Mouse (Mus musculus): ENCODE data around the gene Tsacc. TPM values are rescaled to one million over a fixed set of nuclear protein-coding genes. Genes with fewer than 3 reads are reported as not detected.
A peak's percentile ranks its signal among the peaks of the same experiment; 100 is the strongest.

The Tsacc gene
- polyA plus RNA-seq, 1 experiment, result 4.0 TPM

DNA sequence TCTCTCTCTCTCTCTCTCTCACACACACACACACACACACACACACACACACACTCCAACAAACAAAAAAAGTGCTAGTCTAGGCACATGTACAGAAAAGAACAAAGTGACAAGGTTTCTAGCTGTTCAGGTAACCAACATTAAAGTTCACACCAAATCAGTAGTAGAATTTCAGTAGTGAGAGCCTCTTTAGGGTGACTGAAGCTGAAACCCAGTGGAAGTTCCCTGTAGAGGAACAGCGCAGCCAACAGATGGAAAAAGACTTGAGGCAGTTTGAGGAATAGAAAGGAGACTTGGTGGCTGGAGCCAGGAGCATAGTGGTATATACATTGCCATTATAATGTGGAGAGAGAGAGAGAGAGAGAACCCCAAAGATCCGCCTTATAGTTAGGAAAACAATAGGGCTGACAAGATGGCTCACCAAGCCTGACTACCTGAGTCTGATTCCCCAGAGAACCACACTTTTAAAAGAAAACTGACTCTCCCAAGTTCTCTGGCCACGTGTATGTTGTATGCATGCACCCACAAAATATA lies 38.2 kb upstream of the Tsacc start:
- WGBS, result 28% methylated on average over 3 of the region's 3 CpGs
- Histone ChIP-seq H3K4me3 (replicated peaks; ENCODE audit: insufficient read depth, low read depth, low read length) (peak overlapping the region; percentile 84), H3K4me1 (ENCODE audit: control insufficient read depth, insufficient read depth, low read length) (peaks cover 6% of the 10 kb centered on the region), H3K27ac (ENCODE audit: insufficient read depth, low read length) (no peak overlapping the region), H3K27me3 (ENCODE audit: control insufficient read depth, insufficient read depth, low read length) (no peaks in the 10 kb centered on the region)
- DNase-seq, result no peak
- TF ChIP-seq POLR2A (IDR thresholded peaks at IDR 0.05; ENCODE audit: borderline replicate concordance, insufficient read depth, low read length) (no peak), CTCF (IDR thresholded peaks at IDR 0.05; ENCODE audit: borderline replicate concordance, insufficient read depth, low read depth, low read length) (no peak)

DNA sequence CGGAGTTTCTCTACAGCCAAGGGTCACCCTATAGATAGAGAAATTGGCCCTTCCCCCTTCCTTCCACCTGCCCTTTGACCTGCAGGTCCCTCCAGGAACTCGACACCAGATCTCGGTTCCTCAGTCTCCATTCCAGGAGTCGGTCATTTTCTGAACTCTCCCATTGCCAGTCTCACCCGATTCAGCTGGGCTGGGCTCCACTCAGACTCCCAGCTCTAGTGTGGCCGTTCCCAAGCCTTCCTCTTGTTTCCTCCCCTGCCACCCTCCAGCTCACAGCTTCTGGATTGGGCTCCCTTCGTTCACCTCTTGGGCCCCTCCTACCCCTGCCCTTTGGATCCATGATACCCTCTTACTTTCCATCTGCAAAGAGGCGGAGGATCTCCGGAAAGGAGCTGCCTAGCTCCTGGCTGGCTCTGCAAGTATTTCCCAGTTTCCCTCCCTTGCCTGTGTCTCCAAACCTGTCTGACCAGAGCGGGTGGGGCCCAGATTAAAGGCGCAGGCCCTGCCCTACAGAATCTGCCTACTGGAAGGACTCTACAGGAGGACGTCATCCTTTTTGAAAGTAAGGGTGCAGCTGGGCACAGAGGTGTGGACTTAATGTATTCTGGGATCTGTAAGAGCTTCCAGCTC lies 37.3 kb upstream of the Tsacc start:
- no peak overlapping the region for H3K4me3 ChIP-seq (replicated peaks; ENCODE audit: insufficient read depth, low read depth, low read length)
- H3K27me3 ChIP-seq (ENCODE audit: control insufficient read depth, insufficient read depth, low read length), result no peaks in the 10 kb centered on the region
- TF ChIP-seq POLR2A (IDR thresholded peaks at IDR 0.05; ENCODE audit: borderline replicate concordance, insufficient read depth, low read length) (no peak), CTCF (IDR thresholded peaks at IDR 0.05; ENCODE audit: borderline replicate concordance, insufficient read depth, low read depth, low read length) (no peak)
- peaks cover 6% of the 10 kb centered on the region for H3K4me1 ChIP-seq (ENCODE audit: control insufficient read depth, insufficient read depth, low read length)
- no peak for DNase-seq
- no peak overlapping the region for H3K27ac ChIP-seq (ENCODE audit: insufficient read depth, low read length)
- 70% methylated on average over 12 of the region's 12 CpGs for WGBS

DNA sequence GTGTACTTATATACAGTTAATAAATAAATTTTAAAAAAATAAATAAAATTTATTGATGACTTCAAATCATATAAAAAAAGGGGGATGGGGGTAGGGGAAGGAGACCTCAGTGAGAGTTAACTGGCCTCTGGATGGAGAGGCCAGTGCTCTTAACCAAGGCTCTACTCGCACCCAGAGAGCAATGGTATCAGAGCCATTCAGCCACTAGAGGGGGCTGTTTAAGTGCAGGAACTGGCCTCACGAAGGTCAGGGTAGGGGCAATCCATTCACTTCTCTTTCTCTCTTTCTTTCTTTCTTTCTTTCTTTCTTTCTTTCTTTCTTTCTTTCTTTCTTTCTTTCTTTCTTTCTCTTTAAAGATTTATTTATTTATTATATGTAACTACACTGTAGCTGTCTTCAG lies 34.5 kb upstream of the Tsacc start:
- peak; percentile 66; the same call in 1 of the 2 replicates for TF ChIP-seq CTCF (IDR thresholded peaks at IDR 0.05; ENCODE audit: borderline replicate concordance, insufficient read depth, low read depth, low read length)
- TF ChIP-seq POLR2A (IDR thresholded peaks at IDR 0.05; ENCODE audit: borderline replicate concordance, insufficient read depth, low read length), result no peak

DNA sequence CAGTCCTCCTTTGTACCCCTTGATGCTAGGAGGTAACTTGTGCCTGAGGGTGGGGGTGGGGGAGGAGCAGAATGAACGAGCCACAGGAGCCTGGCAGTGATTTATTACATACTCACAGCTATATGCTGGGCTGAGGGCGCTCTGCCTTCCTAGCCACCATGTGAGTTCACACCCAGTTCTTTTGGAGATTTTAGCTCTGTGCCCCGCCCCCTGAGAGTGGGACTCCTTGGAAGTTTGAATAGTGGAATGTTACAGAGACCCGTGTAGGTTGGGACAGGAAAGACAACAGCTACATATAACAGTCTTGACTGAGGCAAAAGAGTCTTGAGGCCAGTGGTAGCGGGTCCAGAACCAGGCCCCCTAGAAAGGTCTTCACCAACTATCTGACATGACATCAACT lies 32.2 kb upstream of the Tsacc start:
- H3K4me1 ChIP-seq (ENCODE audit: control insufficient read depth, insufficient read depth, low read length), result peaks cover 7% of the 10 kb centered on the region
- no peaks in the 10 kb centered on the region for H3K27me3 ChIP-seq (ENCODE audit: control insufficient read depth, insufficient read depth, low read length)
- TF ChIP-seq POLR2A (IDR thresholded peaks at IDR 0.05; ENCODE audit: borderline replicate concordance, insufficient read depth, low read length), result no peak
- no peak for TF ChIP-seq CTCF (IDR thresholded peaks at IDR 0.05; ENCODE audit: borderline replicate concordance, insufficient read depth, low read depth, low read length)
- 74% methylated on average over 5 of the region's 5 CpGs for WGBS
- H3K4me3 ChIP-seq (replicated peaks; ENCODE audit: insufficient read depth, low read depth, low read length), result no peak overlapping the region
- DNase-seq, result no peak
- H3K27ac ChIP-seq (ENCODE audit: insufficient read depth, low read length), result no peak overlapping the region

More for the DNA sequence above, 34.5 kb upstream of the Tsacc start:
- Histone ChIP-seq H3K27ac (ENCODE audit: insufficient read depth, low read length) (no peak overlapping the region), H3K4me1 (ENCODE audit: control insufficient read depth, insufficient read depth, low read length) (peaks cover 2% of the 10 kb centered on the region), H3K4me3 (replicated peaks; ENCODE audit: insufficient read depth, low read depth, low read length) (no peak overlapping the region), H3K27me3 (ENCODE audit: control insufficient read depth, insufficient read depth, low read length) (no peaks in the 10 kb centered on the region)
- no peak for DNase-seq
- 27% methylated on average over 2 of the region's 2 CpGs for WGBS

DNA sequence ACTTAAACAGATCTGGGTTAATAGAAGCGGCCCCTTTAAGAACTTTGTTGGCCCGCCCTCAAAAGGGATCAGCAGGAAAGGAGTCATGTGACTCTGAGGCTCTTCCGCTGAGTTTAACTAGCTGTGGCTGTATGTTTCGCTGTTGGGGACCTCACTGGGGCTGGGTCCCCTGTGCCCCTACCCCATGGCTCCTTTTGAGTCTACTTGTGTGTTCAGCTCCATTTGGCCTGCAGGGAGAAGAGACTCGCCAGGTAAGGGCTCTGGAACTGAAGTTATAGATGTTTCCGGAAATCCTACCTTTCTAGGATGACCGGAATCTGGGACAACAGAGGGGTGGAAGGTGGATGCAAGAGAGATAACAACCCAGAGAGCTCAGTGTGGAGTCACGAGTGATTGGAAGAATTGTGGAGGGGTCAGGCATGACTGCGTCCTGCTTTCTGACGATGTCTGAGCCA lies 28.2 kb upstream of the Tsacc start, which contains the start of gene Glmp:
Gene Glmp, plus strand, starts transcription at position 73 of the 455 bp plus-strand sequence.
- Histone ChIP-seq H3K4me3 (replicated peaks; ENCODE audit: insufficient read depth, low read depth, low read length) (peak within 1 kb of the TSS; percentile 98), H3K4me1 (ENCODE audit: control insufficient read depth, insufficient read depth, low read length) (peaks cover 7% of the 10 kb centered on the region), H3K27ac (ENCODE audit: insufficient read depth, low read length) (peak within 1 kb of the TSS; percentile 46; the same call in 1 of the 2 replicates), H3K27me3 (ENCODE audit: control insufficient read depth, insufficient read depth, low read length) (no peaks in the 10 kb centered on the region)
- no peak for TF ChIP-seq CTCF (IDR thresholded peaks at IDR 0.05; ENCODE audit: borderline replicate concordance, insufficient read depth, low read depth, low read length)
- TF ChIP-seq POLR2A (IDR thresholded peaks at IDR 0.05; ENCODE audit: borderline replicate concordance, insufficient read depth, low read length), result peak; percentile 70; the same call in 1 of the 2 replicates
- peak; percentile 71 to 75 for DNase-seq
- under 1% methylated on average over 10 of the region's 10 CpGs for WGBS

DNA sequence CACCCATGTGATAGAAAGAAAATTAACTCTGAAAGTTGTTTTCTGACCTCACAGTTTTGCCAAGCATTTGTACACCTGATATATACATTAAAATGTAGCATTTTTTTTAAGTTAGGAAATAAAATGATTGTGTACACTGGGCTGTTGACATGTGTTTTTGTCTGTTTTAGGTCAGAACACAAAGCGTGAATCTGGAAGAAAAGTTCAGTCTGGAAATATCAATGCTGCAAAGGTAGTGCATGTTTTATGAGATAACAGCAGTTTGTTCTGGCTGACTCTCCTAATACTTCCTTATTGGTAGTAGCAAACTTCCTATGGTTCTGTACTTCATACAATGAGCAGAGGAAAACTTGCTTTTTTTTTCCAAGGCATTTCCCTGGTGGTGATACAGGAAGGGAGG lies 2.4 kb upstream of the Tsacc start:
- H3K27ac ChIP-seq (ENCODE audit: insufficient read depth, low read length), result no peak overlapping the region

DNA sequence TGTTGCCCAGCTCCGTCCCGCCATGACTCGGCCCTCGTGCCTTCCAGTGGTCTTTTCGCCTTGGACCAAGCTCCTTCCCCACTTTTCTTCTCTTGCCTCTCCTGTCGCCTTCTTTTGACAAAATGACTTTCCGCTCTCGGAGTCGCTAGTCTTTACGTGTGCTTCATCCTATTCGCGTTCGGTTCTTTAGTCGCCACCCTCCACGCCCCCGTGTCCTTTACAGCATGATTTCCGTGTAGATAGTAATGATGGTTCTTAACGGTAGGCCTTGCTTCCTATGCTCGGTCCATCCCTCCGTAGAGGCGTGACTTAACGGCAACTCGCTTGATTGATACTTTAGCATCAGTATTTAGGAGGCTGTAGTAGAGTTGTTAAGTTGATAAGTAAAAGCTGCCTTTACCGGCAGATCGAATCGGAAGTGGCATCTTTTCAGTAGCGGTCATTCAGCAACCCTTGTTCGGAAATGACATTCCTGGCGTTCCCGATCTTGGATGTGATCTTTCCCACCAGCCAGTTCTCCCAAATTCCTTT lies 587 bp upstream of the Tsacc start:
- no peak for TF ChIP-seq POLR2A (IDR thresholded peaks at IDR 0.05; ENCODE audit: borderline replicate concordance, insufficient read depth, low read length)
- TF ChIP-seq CTCF (IDR thresholded peaks at IDR 0.05; ENCODE audit: borderline replicate concordance, insufficient read depth, low read depth, low read length), result no peak
- no peak for DNase-seq
- WGBS, result under 1% methylated on average over 30 of the region's 30 CpGs
- Histone ChIP-seq H3K4me3 (replicated peaks; ENCODE audit: insufficient read depth, low read depth, low read length) (peak overlapping the region; percentile 92), H3K27me3 (ENCODE audit: control insufficient read depth, insufficient read depth, low read length) (no peaks in the 10 kb centered on the region), H3K27ac (ENCODE audit: insufficient read depth, low read length) (peak overlapping the region; percentile 70), H3K4me1 (ENCODE audit: control insufficient read depth, insufficient read depth, low read length) (no peaks in the 10 kb centered on the region; the same call in 1 of the 2 replicates)

More for the DNA sequence above, 2.4 kb upstream of the Tsacc start:
- TF ChIP-seq POLR2A (IDR thresholded peaks at IDR 0.05; ENCODE audit: borderline replicate concordance, insufficient read depth, low read length) (no peak), CTCF (IDR thresholded peaks at IDR 0.05; ENCODE audit: borderline replicate concordance, insufficient read depth, low read depth, low read length) (no peak)
- 94% methylated on average over 1 of the region's 1 CpGs for WGBS
- no peaks in the 10 kb centered on the region for H3K27me3 ChIP-seq (ENCODE audit: control insufficient read depth, insufficient read depth, low read length)
- no peak overlapping the region for H3K4me3 ChIP-seq (replicated peaks; ENCODE audit: insufficient read depth, low read depth, low read length)
- DNase-seq, result no peak
- H3K4me1 ChIP-seq (ENCODE audit: control insufficient read depth, insufficient read depth, low read length), result no peaks in the 10 kb centered on the region; the same call in 1 of the 2 replicates

Measured in cerebellum, adult 2 months (tissue).